Mouse (Mus musculus) ES-E14 (cell line): ENCODE results near the gene Kirrel. TPM values are rescaled to one million over a fixed set of nuclear protein-coding genes. Genes with fewer than 3 reads are reported as not detected.

Source experiments
- DNase-seq: peaks from one replicate; pipeline ENCODE4 v3.0.0-alpha.2; 2013; ENCODE audit warnings: low read depth, low spot score
- H3K27ac ChIP-seq: 2 replicates; pipeline ENCODE4 v1.5.1; 2012; ENCODE audit warnings: low read depth, mild to moderate bottlenecking, low read length, moderate library complexity, mixed read lengths; ENCODE audit not compliant: poor library complexity, insufficient read depth, severe bottlenecking
- H3K36me3 ChIP-seq: 2 replicates; pipeline ENCODE4 v1.6.1; 2012; ENCODE audit warnings: mild to moderate bottlenecking, low read length, moderate library complexity, mixed read lengths; ENCODE audit not compliant: control insufficient read depth, poor library complexity, insufficient read depth, severe bottlenecking
- H3K4me1 ChIP-seq, 2 experiments: fragments of 150-350 bp in 1 of 2; sonication (generic) in 1 of 2; 2 replicates each; pipeline ENCODE4 v1.6.1; 2012; ENCODE audit warnings: low read length in 2 of 2, mild to moderate bottlenecking in 1 of 2, mixed read lengths in 1 of 2; ENCODE audit not compliant: control insufficient read depth in 2 of 2, insufficient read depth in 2 of 2, poor library complexity in 1 of 2
- H3K4me3 ChIP-seq, 2 experiments: fragments of 150-350 bp in 1 of 2; sonication (generic) in 1 of 2; 2 replicates each; pipeline ENCODE4 v1.5.1; 2012; ENCODE audit warnings: low read length in 2 of 2, low read depth in 1 of 2, mild to moderate bottlenecking in 1 of 2, mixed read lengths in 1 of 2; ENCODE audit not compliant: insufficient read depth in 1 of 2, poor library complexity in 1 of 2, severe bottlenecking in 1 of 2
- H3K9ac ChIP-seq: 2 replicates; pipeline ENCODE4 v1.6.1; 2012; ENCODE audit warnings: low read depth, mild to moderate bottlenecking, low read length, mixed read lengths; ENCODE audit not compliant: poor library complexity, insufficient read depth, severe bottlenecking
- H3K9me3 ChIP-seq: fragments of 150-350 bp; sonication (generic); 2 replicates; pipeline ENCODE4 v1.6.1; 2012; ENCODE audit warnings: low read depth, mild to moderate bottlenecking, low read length; ENCODE audit not compliant: control insufficient read depth, insufficient read depth
- CHD2 ChIP-seq: IDR thresholded peaks from 2 replicates; pipeline ENCODE4 v1.6.1; 2014; ENCODE audit warnings: mild to moderate bottlenecking, low read depth, low read length, inconsistent platforms
- HCFC1 ChIP-seq: IDR thresholded peaks from 2 replicates; pipeline ENCODE4 v1.6.1; 2012; ENCODE audit warnings: low read length, inconsistent platforms, borderline replicate concordance; ENCODE audit not compliant: insufficient read depth
- MAFK ChIP-seq: IDR thresholded peaks from 2 replicates; pipeline ENCODE4 v1.6.1; 2014; ENCODE audit warnings: mild to moderate bottlenecking, low read depth, low read length, inconsistent platforms; ENCODE audit not compliant: insufficient read depth
- ZC3H11A ChIP-seq: IDR thresholded peaks from 2 replicates; pipeline ENCODE4 v1.6.1; 2012; ENCODE audit warnings: low read depth, mild to moderate bottlenecking, inconsistent platforms, low read length, borderline replicate concordance
- ZNF384 ChIP-seq: IDR thresholded peaks from 2 replicates; pipeline ENCODE4 v1.6.1; 2012; ENCODE audit warnings: low read depth, low read length, inconsistent platforms
- in situ Hi-C, 2 experiments: fragments of 600-800 bp; cut with MboI; formaldehyde crosslinking; loops; one replicate each; pipeline ENCODE4 v1.15.1; 2025; ENCODE audit warnings: low sequenced_read_pairs in 2 of 2, inconsistent platforms in 1 of 2; ENCODE audit not compliant: unreplicated experiment in 2 of 2
- total RNA-seq: library from RNA; depleted of rRNA; stranded (reverse); fragments of 300-350 nt; gene quantifications from 2 replicates; pipeline ENCODE4 v1.2.3, GENCODE M21; 2012

Kirrel gene
- total RNA-seq, 1 experiment: 35.5 TPM

GRCm38 (mm10) chr3:87104856-87105255 lies 69.7 kb downstream of the Kirrel start:
- Histone ChIP-seq H3K9me3 (no peaks in the 10 kb centered on the region), H3K36me3 (peaks cover 2% of the 10 kb centered on the region; the same call in 1 of the 2 replicates), H3K4me3 (no peak overlapping the region), H3K27ac (no peak overlapping the region), H3K4me1 (peaks cover 0 to 15% of the 10 kb centered on the region in 2 experiments; a peak in 2 of 4 replicates), H3K9ac (no peak overlapping the region)
- in situ Hi-C loops: no loop called here
- DNase-seq: no peak
- TF ChIP-seq ZNF384 (no peak), ZC3H11A (no peak), CHD2 (no peak), HCFC1 (no peak), MAFK (no peak)

GRCm38 (mm10) chr3:87102346-87102745 lies 72.2 kb downstream of the Kirrel start:
- Histone ChIP-seq H3K9ac (no peak overlapping the region), H3K9me3 (no peaks in the 10 kb centered on the region), H3K36me3 (peaks cover 6% of the 10 kb centered on the region; the same call in 1 of the 2 replicates), H3K4me1 (peaks cover 0 to 22% of the 10 kb centered on the region in 2 experiments; a peak in 2 of 4 replicates), H3K27ac (no peak overlapping the region), H3K4me3 (no peak overlapping the region)
- in situ Hi-C loops: no loop called here
- DNase-seq: no peak
- no peak for TF ChIP-seq MAFK
- no peak for TF ChIP-seq ZNF384
- TF ChIP-seq CHD2: no peak
- no peak for TF ChIP-seq ZC3H11A
- TF ChIP-seq HCFC1: no peak

DNA sequence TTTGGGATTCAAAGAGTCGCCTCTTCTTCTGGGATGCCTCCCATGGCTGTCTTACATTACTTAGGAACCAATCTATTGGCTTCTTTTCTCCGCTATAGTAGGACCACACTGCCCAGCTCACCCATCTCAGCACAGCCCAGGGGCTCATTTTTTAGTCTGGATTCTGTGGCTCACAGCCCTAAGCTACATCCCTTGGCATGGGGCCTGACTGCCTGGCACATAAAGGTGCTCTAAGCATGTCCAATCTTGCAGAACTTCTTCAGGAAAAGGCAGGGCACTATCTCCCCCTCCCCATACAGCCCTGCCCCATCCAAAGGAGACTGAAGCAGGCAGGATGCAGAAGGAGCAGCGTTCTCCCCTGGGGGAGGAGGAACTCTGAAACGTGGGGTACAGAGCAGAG lies 73.6 kb downstream of the Kirrel start:
- DNase-seq: no peak
- no peak overlapping the region for H3K9ac ChIP-seq
- H3K9me3 ChIP-seq: no peaks in the 10 kb centered on the region
- no peak for TF ChIP-seq ZC3H11A
- no peak for TF ChIP-seq HCFC1
- TF ChIP-seq CHD2: no peak
- TF ChIP-seq MAFK: no peak
- TF ChIP-seq ZNF384: no peak
- in situ Hi-C loops: no loop called here
- peaks cover 6% of the 10 kb centered on the region; the same call in 1 of the 2 replicates for H3K36me3 ChIP-seq
- no peak overlapping the region for H3K27ac ChIP-seq
- no peak overlapping the region for H3K4me3 ChIP-seq
- H3K4me1 ChIP-seq: peaks cover 0 to 23% of the 10 kb centered on the region in 2 experiments; a peak in 2 of 4 replicates

DNA sequence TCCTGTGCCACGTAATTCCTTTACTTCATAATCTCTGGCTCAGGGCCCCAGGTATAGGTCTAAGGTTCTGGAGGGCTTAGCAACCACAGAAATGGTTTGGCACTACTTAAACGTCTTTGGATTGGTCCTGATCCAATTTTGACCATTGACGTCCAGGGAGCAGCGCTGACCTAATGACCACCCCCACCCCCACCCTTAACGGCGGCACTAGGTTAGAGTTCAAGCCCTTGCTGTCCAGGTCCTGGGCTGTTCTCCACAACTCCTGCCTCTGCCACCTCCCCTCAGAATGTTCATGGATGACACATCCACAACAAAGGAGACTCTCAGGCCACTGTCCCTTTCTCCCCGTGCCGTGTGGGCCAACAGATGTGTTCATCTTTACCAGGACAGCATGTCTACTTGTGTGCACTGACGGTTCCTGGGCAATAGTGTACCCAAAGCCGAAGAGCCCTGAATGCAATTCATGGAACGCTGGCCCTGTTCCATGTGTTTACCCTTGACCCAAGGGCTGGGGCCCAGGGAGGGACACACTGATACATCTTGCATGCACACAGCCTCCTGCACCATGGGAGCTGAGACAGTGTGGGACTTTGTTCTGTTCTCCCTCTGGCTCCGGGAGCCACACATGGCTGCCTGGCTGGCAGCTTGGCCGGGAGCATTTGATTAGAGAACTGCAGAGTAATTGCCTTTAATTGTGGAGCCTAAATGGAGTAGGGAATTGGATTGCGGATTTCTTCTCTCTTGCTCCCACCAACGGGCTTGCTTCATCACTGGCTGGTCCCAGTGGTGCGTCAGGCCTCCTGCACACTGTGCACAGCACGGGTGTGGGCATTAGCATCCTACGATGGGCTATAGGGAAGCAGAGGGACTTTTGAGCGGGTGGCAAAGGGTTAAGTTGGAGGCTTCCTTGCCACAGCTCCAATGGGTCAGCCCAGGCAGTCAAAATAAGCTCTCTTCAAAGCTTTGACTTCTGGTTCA lies 76.3 kb downstream of the Kirrel start:
- Histone ChIP-seq H3K36me3 (peaks cover 3% of the 10 kb centered on the region; the same call in 1 of the 2 replicates), H3K9ac (no peak overlapping the region), H3K27ac (no peak overlapping the region), H3K9me3 (no peaks in the 10 kb centered on the region), H3K4me1 (peaks cover 0 to 24% of the 10 kb centered on the region in 2 experiments; a peak in 2 of 4 replicates), H3K4me3 (no peak overlapping the region)
- no peak for TF ChIP-seq ZNF384
- TF ChIP-seq CHD2: no peak
- no peak for TF ChIP-seq ZC3H11A
- no peak for TF ChIP-seq HCFC1
- in situ Hi-C loops: no loop called here
- no peak for DNase-seq
